Mouse (Mus musculus): ENCODE measurements around the gene Eif4g1. TPM values are rescaled to one million over a fixed set of nuclear protein-coding genes. Genes with fewer than 3 reads are reported as not detected.

The Eif4g1 gene
- polyA plus RNA-seq, 1 experiment from 2014 or later = 180 TPM

DNA sequence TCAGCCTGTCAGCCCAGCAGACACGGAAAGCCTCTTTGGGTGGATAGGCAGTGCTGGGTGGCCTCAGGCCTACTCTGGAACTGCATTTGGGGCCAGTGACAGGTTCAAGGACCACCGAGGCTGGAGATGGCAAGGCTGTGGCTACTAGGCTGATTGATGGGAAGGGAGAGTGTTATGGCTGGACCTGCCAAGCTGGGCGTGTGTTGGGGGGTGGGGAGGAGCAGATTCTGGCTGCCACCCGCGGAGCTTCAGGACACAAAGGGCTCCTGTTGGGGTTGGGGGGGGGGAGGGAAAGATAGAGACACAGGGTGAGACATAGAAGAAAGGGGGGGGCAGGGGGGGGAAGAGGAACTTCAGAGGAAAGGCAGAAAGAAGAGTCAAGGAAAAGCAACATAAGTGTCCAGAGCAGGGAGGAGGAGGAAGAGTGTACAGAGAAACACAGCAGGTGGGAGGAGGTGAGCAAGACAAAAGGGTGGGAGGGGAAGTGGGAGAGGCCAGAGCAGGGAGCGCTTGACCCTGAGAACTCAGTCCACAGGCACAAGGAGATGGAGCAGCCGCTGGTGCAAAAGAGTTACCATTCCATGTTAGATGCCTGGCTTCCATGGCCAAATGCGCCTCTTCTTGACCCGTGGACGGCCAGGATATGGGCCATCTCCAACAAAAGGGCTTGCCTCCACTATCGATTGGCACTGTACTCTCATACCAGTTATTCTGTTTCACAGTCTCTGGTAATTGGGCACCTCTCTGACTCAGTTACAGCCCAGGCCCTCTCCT is 46.4 kb downstream of the Eif4g1 start:
- H3K4me2 ChIP-seq (replicated peaks; ENCODE audit: low read depth, low read length) = peak overlapping the region; percentile 93
- no peak overlapping the region; the same call in 1 of the 2 replicates for H3K9ac ChIP-seq (replicated peaks; ENCODE audit: low read depth, low read length)
- H3K9me3 ChIP-seq (ENCODE audit: control insufficient read depth, low read depth, low read length) = no peaks in the 10 kb centered on the region
- peak overlapping the region; percentile 58 for H3K4me3 ChIP-seq (ENCODE audit: low read depth, low read length)
- ATAC-seq (ENCODE audit: insufficient number of reproducible peaks, insufficient read depth, low FRiP score, low read depth) = no peak
- 28% methylated on average over 11 of the region's 11 CpGs for WGBS
- no peak overlapping the region for H3K27ac ChIP-seq (ENCODE audit: low read length)
- peaks cover 24% of the 10 kb centered on the region; the same call in 1 of the 2 replicates for H3K4me1 ChIP-seq (ENCODE audit: control insufficient read depth, insufficient read depth, low read length)
- H3K36me3 ChIP-seq (ENCODE audit: control insufficient read depth, insufficient read depth, low read length) = no peaks in the 10 kb centered on the region
- H3K27me3 ChIP-seq (ENCODE audit: control insufficient read depth, insufficient read depth, low read length) = no peaks in the 10 kb centered on the region

- Histone ChIP-seq H3K27me3 (ENCODE audit: control insufficient read depth, insufficient read depth, low read length) (no peaks in the 10 kb centered on the region), H3K27ac (ENCODE audit: low read length) (no peak overlapping the region), H3K9me3 (ENCODE audit: control insufficient read depth, low read depth, low read length) (no peaks in the 10 kb centered on the region), H3K4me1 (ENCODE audit: control insufficient read depth, insufficient read depth, low read length) (peaks cover 24% of the 10 kb centered on the region; the same call in 1 of the 2 replicates), H3K36me3 (ENCODE audit: control insufficient read depth, insufficient read depth, low read length) (no peaks in the 10 kb centered on the region), H3K4me3 (ENCODE audit: low read depth, low read length) (peak overlapping the region; percentile 58), H3K9ac (replicated peaks; ENCODE audit: low read depth, low read length) (peak overlapping the region; percentile 56), H3K4me2 (replicated peaks; ENCODE audit: low read depth, low read length) (peak overlapping the region; percentile 93)
- WGBS = 53% methylated on average over 2 of the region's 2 CpGs
- ATAC-seq (ENCODE audit: insufficient number of reproducible peaks, insufficient read depth, low FRiP score, low read depth) = no peak
These were observed 47.0 kb downstream of the Eif4g1 start for GRCm38 (mm10) chr16:20715161-20715560.

- Histone ChIP-seq H3K4me1 (ENCODE audit: control insufficient read depth, insufficient read depth, low read length) (peaks cover 24% of the 10 kb centered on the region; the same call in 1 of the 2 replicates), H3K27ac (ENCODE audit: low read length) (peak overlapping the region; percentile 96), H3K4me3 (ENCODE audit: low read depth, low read length) (peak overlapping the region; percentile 58), H3K27me3 (ENCODE audit: control insufficient read depth, insufficient read depth, low read length) (no peaks in the 10 kb centered on the region), H3K4me2 (replicated peaks; ENCODE audit: low read depth, low read length) (peak overlapping the region; percentile 93), H3K9me3 (ENCODE audit: control insufficient read depth, low read depth, low read length) (no peaks in the 10 kb centered on the region), H3K36me3 (ENCODE audit: control insufficient read depth, insufficient read depth, low read length) (no peaks in the 10 kb centered on the region), H3K9ac (replicated peaks; ENCODE audit: low read depth, low read length) (peak overlapping the region; percentile 56)
- no peak for ATAC-seq (ENCODE audit: insufficient number of reproducible peaks, insufficient read depth, low FRiP score, low read depth)
- 2% methylated on average over 12 of the region's 12 CpGs for WGBS
These were observed 47.5 kb downstream of the Eif4g1 start for GRCm38 (mm10) chr16:20715566-20715965.

DNA sequence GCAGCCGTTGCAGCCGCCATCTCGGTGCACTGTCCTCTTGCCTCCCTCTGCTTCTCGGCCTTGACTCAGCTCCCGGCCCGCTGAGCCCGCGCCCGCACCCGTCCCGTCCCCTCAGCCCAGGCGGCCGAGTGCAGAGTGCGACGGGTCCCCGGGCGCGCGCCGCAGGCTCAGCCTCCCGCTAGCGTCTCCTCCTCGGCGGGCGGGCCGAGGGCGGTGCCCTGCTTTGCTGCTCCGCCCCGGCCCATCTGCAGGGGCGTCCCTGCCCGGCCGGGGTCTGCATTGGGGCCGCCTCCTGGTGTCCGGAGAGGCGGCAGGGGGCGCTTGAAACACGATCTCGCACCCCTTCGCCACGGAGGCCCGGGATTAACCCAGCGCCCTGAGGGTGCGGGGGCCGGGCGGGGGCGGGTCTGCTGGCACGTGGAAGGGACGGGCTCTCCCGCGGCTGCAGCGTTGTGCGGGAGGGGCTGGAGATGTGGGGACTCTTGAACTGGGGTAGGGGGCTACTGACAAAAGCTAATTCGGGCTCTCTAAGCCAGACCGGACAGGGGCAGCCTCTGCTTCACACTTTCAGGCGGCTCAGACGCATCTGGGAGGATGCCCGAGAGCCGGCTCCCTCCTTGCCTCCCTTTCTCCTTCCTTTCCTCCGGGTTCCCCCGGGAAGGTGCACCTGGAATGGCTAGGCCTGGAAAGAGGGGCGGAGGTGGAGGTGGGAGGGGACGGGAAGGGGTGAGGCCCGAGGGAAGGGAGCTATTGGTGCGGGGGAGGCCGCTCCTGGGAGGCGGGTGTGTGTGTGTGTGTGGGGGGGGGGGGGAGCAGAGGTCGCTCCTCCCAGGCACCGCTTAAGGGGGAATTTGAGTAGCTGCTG is 48.1 kb downstream of the Eif4g1 start:
- ATAC-seq (ENCODE audit: insufficient number of reproducible peaks, insufficient read depth, low FRiP score, low read depth) = peak; percentile 86
- WGBS = under 1% methylated on average over 67 of the region's 68 CpGs
- Histone ChIP-seq H3K4me1 (ENCODE audit: control insufficient read depth, insufficient read depth, low read length) (peaks cover 24% of the 10 kb centered on the region; the same call in 1 of the 2 replicates), H3K9me3 (ENCODE audit: control insufficient read depth, low read depth, low read length) (no peaks in the 10 kb centered on the region), H3K9ac (replicated peaks; ENCODE audit: low read depth, low read length) (peak overlapping the region; percentile 56), H3K4me2 (replicated peaks; ENCODE audit: low read depth, low read length) (peak overlapping the region; percentile 93), H3K36me3 (ENCODE audit: control insufficient read depth, insufficient read depth, low read length) (no peaks in the 10 kb centered on the region), H3K27ac (ENCODE audit: low read length) (peak overlapping the region; percentile 96), H3K27me3 (ENCODE audit: control insufficient read depth, insufficient read depth, low read length) (no peaks in the 10 kb centered on the region), H3K4me3 (ENCODE audit: low read depth, low read length) (peak overlapping the region; percentile 58)

DNA sequence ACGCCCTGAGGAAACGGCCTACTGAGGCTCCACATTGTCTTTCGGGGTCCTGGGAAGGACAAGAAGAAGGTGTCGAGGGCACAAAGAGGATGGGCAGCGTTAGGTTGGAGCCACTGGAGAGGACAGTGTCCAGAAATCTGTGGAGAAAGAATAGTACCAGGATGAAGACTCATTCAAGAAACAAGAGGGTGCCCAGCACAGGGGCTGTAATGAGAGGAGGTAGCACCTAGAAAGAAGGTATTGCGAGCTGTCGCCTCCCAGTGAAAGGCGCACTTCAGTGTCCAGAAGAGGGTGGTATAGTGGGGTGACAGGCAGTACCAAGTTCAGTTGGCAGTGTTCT is 48.7 kb downstream of the Eif4g1 start:
- peak overlapping the region; percentile 96 for H3K27ac ChIP-seq (ENCODE audit: low read length)
- no peak for ATAC-seq (ENCODE audit: insufficient number of reproducible peaks, insufficient read depth, low FRiP score, low read depth)
- H3K9ac ChIP-seq (replicated peaks; ENCODE audit: low read depth, low read length) = peak overlapping the region; percentile 56
- H3K4me3 ChIP-seq (ENCODE audit: low read depth, low read length) = peak overlapping the region; percentile 58
- H3K9me3 ChIP-seq (ENCODE audit: control insufficient read depth, low read depth, low read length) = no peaks in the 10 kb centered on the region
- 0 out of 2 replicates have a peak, but pooled peaks cover 4% of the 10 kb centered on the region for H3K36me3 ChIP-seq (ENCODE audit: control insufficient read depth, insufficient read depth, low read length)
- peaks cover 24% of the 10 kb centered on the region; the same call in 1 of the 2 replicates for H3K4me1 ChIP-seq (ENCODE audit: control insufficient read depth, insufficient read depth, low read length)
- peak overlapping the region; percentile 93 for H3K4me2 ChIP-seq (replicated peaks; ENCODE audit: low read depth, low read length)
- H3K27me3 ChIP-seq (ENCODE audit: control insufficient read depth, insufficient read depth, low read length) = no peaks in the 10 kb centered on the region
- WGBS = under 1% methylated on average over 8 of the region's 8 CpGs

DNA sequence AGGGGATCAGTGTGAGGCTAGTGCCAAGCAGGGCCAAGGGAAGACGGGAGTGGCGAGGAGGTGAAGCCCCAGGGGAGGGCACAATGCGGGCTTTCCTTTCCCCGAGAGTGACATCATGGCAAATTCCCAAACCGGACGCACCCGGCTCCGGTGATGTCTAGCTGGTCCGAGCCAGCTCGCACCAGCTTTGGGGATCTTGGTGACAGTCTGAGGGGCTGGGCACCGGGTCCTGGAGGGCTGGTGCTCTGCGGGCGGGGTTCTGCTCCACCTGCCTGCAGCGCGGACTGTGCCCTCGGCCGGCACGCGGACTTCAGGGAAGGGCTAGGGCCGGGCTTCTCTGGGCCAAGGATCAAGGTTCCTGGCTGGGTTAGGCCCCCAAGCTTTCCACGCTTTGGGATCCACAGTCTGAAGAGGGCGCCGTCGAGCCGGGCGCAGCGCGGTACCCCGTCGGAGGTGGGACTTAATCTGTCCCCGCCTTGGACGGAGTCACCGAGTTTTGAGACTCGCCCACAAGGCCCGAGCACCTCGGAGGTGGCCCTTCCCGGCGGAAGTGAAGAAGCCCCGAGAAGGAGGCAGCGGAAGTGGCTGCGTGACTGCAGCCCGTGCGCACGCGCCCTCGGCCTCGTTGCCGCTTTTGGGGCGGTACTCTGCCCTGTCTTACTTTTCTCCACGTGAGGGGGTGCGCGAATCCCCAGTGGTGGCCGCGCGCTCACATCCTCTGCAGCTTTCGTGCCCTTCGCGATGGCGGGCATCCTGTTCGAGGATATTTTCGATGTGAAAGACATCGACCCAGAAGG is 49.3 kb downstream of the Eif4g1 start, which contains the start of the genes Polr2h and Clcn2:
TSS of gene Polr2h (plus strand) at position 485 of the 797 bp plus-strand sequence.
TSS of gene Clcn2 (minus strand) at position 566 of the 797 bp plus-strand sequence.
- peak within 1 kb of the TSS; percentile 93 for H3K4me2 ChIP-seq (replicated peaks; ENCODE audit: low read depth, low read length)
- 0 out of 2 replicates have a peak, but pooled peaks cover 4% of the 10 kb centered on the region for H3K36me3 ChIP-seq (ENCODE audit: control insufficient read depth, insufficient read depth, low read length)
- no peaks in the 10 kb centered on the region for H3K9me3 ChIP-seq (ENCODE audit: control insufficient read depth, low read depth, low read length)
- peaks cover 24% of the 10 kb centered on the region; the same call in 1 of the 2 replicates for H3K4me1 ChIP-seq (ENCODE audit: control insufficient read depth, insufficient read depth, low read length)
- peak within 1 kb of the TSS; percentile 56 for H3K9ac ChIP-seq (replicated peaks; ENCODE audit: low read depth, low read length)
- under 1% methylated on average over 62 of the region's 62 CpGs for WGBS
- H3K4me3 ChIP-seq (ENCODE audit: low read depth, low read length) = peak within 1 kb of the TSS; percentile 58
- H3K27ac ChIP-seq (ENCODE audit: low read length) = peak within 1 kb of the TSS; percentile 96
- peak; percentile 82 for ATAC-seq (ENCODE audit: insufficient number of reproducible peaks, insufficient read depth, low FRiP score, low read depth)
- H3K27me3 ChIP-seq (ENCODE audit: control insufficient read depth, insufficient read depth, low read length) = no peaks in the 10 kb centered on the region

- H3K9ac ChIP-seq (replicated peaks; ENCODE audit: low read depth, low read length) = peak overlapping the region; percentile 15
- H3K36me3 ChIP-seq (ENCODE audit: control insufficient read depth, insufficient read depth, low read length) = 0 out of 2 replicates have a peak, but pooled peaks cover 4% of the 10 kb centered on the region
- no peaks in the 10 kb centered on the region for H3K9me3 ChIP-seq (ENCODE audit: control insufficient read depth, low read depth, low read length)
- H3K4me3 ChIP-seq (ENCODE audit: low read depth, low read length) = peak overlapping the region; percentile 58
- H3K4me2 ChIP-seq (replicated peaks; ENCODE audit: low read depth, low read length) = peak overlapping the region; percentile 93
- H3K4me1 ChIP-seq (ENCODE audit: control insufficient read depth, insufficient read depth, low read length) = peaks cover 24% of the 10 kb centered on the region; the same call in 1 of the 2 replicates
- WGBS = 1% methylated on average over 17 of the region's 18 CpGs
- peak overlapping the region; percentile 96 for H3K27ac ChIP-seq (ENCODE audit: low read length)
- peak; percentile 25 for ATAC-seq (ENCODE audit: insufficient number of reproducible peaks, insufficient read depth, low FRiP score, low read depth)
- H3K27me3 ChIP-seq (ENCODE audit: control insufficient read depth, insufficient read depth, low read length) = no peaks in the 10 kb centered on the region
These were observed 50.0 kb downstream of the Eif4g1 start for GRCm38 (mm10) chr16:20717978-20718670.

Data from stomach, embryonic 14.5 days (tissue).